Mouse (Mus musculus) MEL (cell line): Measurements from ENCODE around the gene Sergef. TPM values are rescaled to one million over a fixed set of nuclear protein-coding genes. Genes with fewer than 3 reads are reported as not detected.

ENCODE experiments used
- DNase-seq: peaks from one replicate; pipeline ENCODE4 v3.0.0; 2011; ENCODE audit warnings: low read depth, low spot score
- H3K27ac ChIP-seq: 2 replicates; pipeline ENCODE4 v1.5.1; 2012; ENCODE audit warnings: low read depth, mild to moderate bottlenecking, control low read depth, low read length, moderate library complexity; ENCODE audit not compliant: control insufficient read depth
- H3K27me3 ChIP-seq, 2 experiments: fragments of 150-350 bp in 1 of 2; sonication (generic) in 1 of 2; 2 replicates each; pipeline ENCODE4 v1.6.1; 2012; ENCODE audit warnings: low read length in 2 of 2, mild to moderate bottlenecking in 2 of 2, improper control_type of control experiment in 1 of 2, moderate library complexity in 1 of 2; ENCODE audit not compliant: insufficient read depth in 2 of 2, control insufficient read depth in 1 of 2
- H3K36me3 ChIP-seq, 2 experiments: 2 replicates each; pipeline ENCODE4 v1.6.1; 2012 to 2014; ENCODE audit warnings: low read length in 2 of 2, improper control_type of control experiment in 1 of 2, inconsistent platforms in 1 of 2, mild to moderate bottlenecking in 1 of 2; ENCODE audit not compliant: insufficient read depth in 2 of 2, control insufficient read depth in 1 of 2
- H3K4me1 ChIP-seq, 2 experiments: fragments of 150-350 bp in 1 of 2; sonication (generic) in 1 of 2; 2 replicates each; pipeline ENCODE4 v1.6.1; 2012; ENCODE audit warnings: low read length in 2 of 2, improper control_type of control experiment in 1 of 2, mild to moderate bottlenecking in 1 of 2; ENCODE audit not compliant: insufficient read depth in 2 of 2, control insufficient read depth in 1 of 2
- H3K4me3 ChIP-seq, 2 experiments: fragments of 150-350 bp in 1 of 2; sonication (generic) in 1 of 2; 2 replicates each; pipeline ENCODE4 v1.5.1; 2012; ENCODE audit warnings: low read depth in 2 of 2, low read length in 2 of 2, mild to moderate bottlenecking in 2 of 2, moderate library complexity in 2 of 2, control low read depth in 1 of 2, improper control_type of control experiment in 1 of 2; ENCODE audit not compliant: control insufficient read depth in 1 of 2, insufficient read depth in 1 of 2
- H3K79me2 ChIP-seq: 2 replicates; pipeline ENCODE4 v1.6.1; 2012; ENCODE audit warnings: mild to moderate bottlenecking, low read length, moderate library complexity; ENCODE audit not compliant: control insufficient read depth, poor library complexity, insufficient read depth
- H3K9ac ChIP-seq: 2 replicates; pipeline ENCODE4 v1.6.1; 2012; ENCODE audit warnings: low read depth, mild to moderate bottlenecking, control low read depth, low read length, moderate library complexity; ENCODE audit not compliant: control insufficient read depth, poor library complexity, severe bottlenecking
- H3K9me3 ChIP-seq: fragments of 150-350 bp; sonication (generic); replicated peaks from 2 replicates; pipeline ENCODE4 v1.6.1; 2012; ENCODE audit warnings: mild to moderate bottlenecking, low read length, improper control_type of control experiment, moderate library complexity; ENCODE audit not compliant: insufficient read depth
- CHD1 ChIP-seq: IDR thresholded peaks from 2 replicates; pipeline ENCODE4 v1.6.1; 2012; ENCODE audit warnings: low read depth, mild to moderate bottlenecking, inconsistent platforms, low read length, improper control_type of control experiment
- CTCF ChIP-seq, 3 experiments: IDR thresholded peaks in 2 of 3; conservative IDR thresholded peaks in 1 of 3; 2 replicates each; pipeline ENCODE4 v1.5.1; 2011 to 2012; ENCODE audit warnings: low read length in 3 of 3, low read depth in 2 of 3, mild to moderate bottlenecking in 2 of 3, improper control_type of control experiment in 1 of 3, inconsistent platforms in 1 of 3, mixed read lengths in 1 of 3, moderate library complexity in 1 of 3; ENCODE audit not compliant: control insufficient read depth in 1 of 3, insufficient read depth in 1 of 3, poor library complexity in 1 of 3, severe bottlenecking in 1 of 3
- E2F4 ChIP-seq: IDR thresholded peaks from 2 replicates; pipeline ENCODE4 v1.6.1; 2011; ENCODE audit warnings: low read depth, low read length, improper control_type of control experiment, borderline replicate concordance
- ELF1 ChIP-seq: IDR thresholded peaks from 2 replicates; pipeline ENCODE4 v1.6.1; 2014; ENCODE audit warnings: low read depth, mild to moderate bottlenecking, inconsistent platforms, low read length, improper control_type of control experiment, moderate library complexity
- GABPA ChIP-seq: IDR thresholded peaks from 2 replicates; pipeline ENCODE4 v1.6.1; 2012; ENCODE audit warnings: low read depth, mild to moderate bottlenecking, inconsistent platforms, low read length, improper control_type of control experiment, moderate library complexity
- HCFC1 ChIP-seq: IDR thresholded peaks from 2 replicates; pipeline ENCODE4 v1.6.1; 2012; ENCODE audit warnings: low read depth, mild to moderate bottlenecking, inconsistent platforms, low read length, improper control_type of control experiment, moderate library complexity
- KAT2A ChIP-seq: conservative IDR thresholded peaks from 2 replicates; pipeline ENCODE4 v1.6.1; 2012; ENCODE audit warnings: low read depth, low read length, improper control_type of control experiment, inconsistent platforms
- MAFK ChIP-seq: IDR thresholded peaks from 2 replicates; pipeline ENCODE4 v1.6.1; 2011; ENCODE audit warnings: low read depth, mild to moderate bottlenecking, low read length, improper control_type of control experiment, borderline replicate concordance
- MAX ChIP-seq: IDR thresholded peaks from 2 replicates; pipeline ENCODE4 v1.6.1; 2011; ENCODE audit warnings: low read length, improper control_type of control experiment
- MAZ ChIP-seq: IDR thresholded peaks from 2 replicates; pipeline ENCODE4 v1.6.1; 2012; ENCODE audit warnings: low read depth, mild to moderate bottlenecking, inconsistent platforms, low read length, improper control_type of control experiment
- MEF2A ChIP-seq: IDR thresholded peaks from 2 replicates; pipeline ENCODE4 v1.6.1; 2014; ENCODE audit warnings: low read depth, mild to moderate bottlenecking, inconsistent platforms, low read length, improper control_type of control experiment; ENCODE audit not compliant: poor library complexity, insufficient replicate concordance, severe bottlenecking; ENCODE audit errors: extremely low read depth
- MXI1 ChIP-seq: IDR thresholded peaks from 2 replicates; pipeline ENCODE4 v1.6.1; 2011; ENCODE audit warnings: mild to moderate bottlenecking, low read depth, low read length, improper control_type of control experiment
- MYC ChIP-seq: IDR thresholded peaks from 2 replicates; pipeline ENCODE4 v1.6.1; 2011; ENCODE audit warnings: low read depth, mild to moderate bottlenecking, low read length, improper control_type of control experiment, moderate library complexity
- RAD21 ChIP-seq: IDR thresholded peaks from 2 replicates; pipeline ENCODE4 v1.6.1; 2011; ENCODE audit warnings: mild to moderate bottlenecking, low read depth, low read length, improper control_type of control experiment
- RCOR1 ChIP-seq: IDR thresholded peaks from 2 replicates; pipeline ENCODE4 v1.6.1; 2012; ENCODE audit warnings: low read depth, mild to moderate bottlenecking, inconsistent platforms, low read length, improper control_type of control experiment
- SIN3A ChIP-seq: IDR thresholded peaks from 2 replicates; pipeline ENCODE4 v1.6.1; 2012; ENCODE audit warnings: low read length, improper control_type of control experiment, inconsistent platforms
- SMC3 ChIP-seq: IDR thresholded peaks from 2 replicates; pipeline ENCODE4 v1.6.1; 2011; ENCODE audit warnings: low read depth, low read length, improper control_type of control experiment
- TCF12 ChIP-seq: IDR thresholded peaks from 2 replicates; pipeline ENCODE4 v1.6.1; 2014; ENCODE audit warnings: low read depth, mild to moderate bottlenecking, inconsistent platforms, low read length, improper control_type of control experiment, moderate library complexity
- UBTF ChIP-seq: IDR thresholded peaks from 2 replicates; pipeline ENCODE4 v1.6.1; 2012; ENCODE audit warnings: low read depth, mild to moderate bottlenecking, inconsistent platforms, low read length, improper control_type of control experiment, moderate library complexity, borderline replicate concordance; ENCODE audit not compliant: insufficient read depth
- ZKSCAN1 ChIP-seq: IDR thresholded peaks from 2 replicates; pipeline ENCODE4 v1.6.1; 2012; ENCODE audit warnings: low read depth, mild to moderate bottlenecking, inconsistent platforms, low read length, improper control_type of control experiment, moderate library complexity
- ZMIZ1 ChIP-seq: IDR thresholded peaks from 2 replicates; pipeline ENCODE4 v1.6.1; 2012; ENCODE audit warnings: low read depth, mild to moderate bottlenecking, inconsistent platforms, low read length, improper control_type of control experiment, moderate library complexity
- polyA plus RNA-seq, 2 experiments: library from polyadenylated mRNA; stranded (reverse) in 1 of 2; unstranded in 1 of 2; fragments of >175 nt in 1 of 2; fragments of >200 nt in 1 of 2; gene quantifications; 2 replicates each; pipeline versions ENCODE4 v1.2.1 to v1.2.4; 2012; ENCODE audit warnings: low replicate concordance in 2 of 2, low read depth in 1 of 2; ENCODE audit not compliant: insufficient read length in 2 of 2, insufficient read depth in 1 of 2, missing spikeins in 1 of 2
- total RNA-seq: library from RNA; depleted of rRNA; stranded (reverse); fragments of 300-350 nt; gene quantifications from 2 replicates; pipeline ENCODE4 v1.2.3, GENCODE M21; 2012

Gene Sergef
- total and polyA plus RNA-seq, 3 experiments, result 7.6 to 11.7 TPM; not detected in 1

DNA sequence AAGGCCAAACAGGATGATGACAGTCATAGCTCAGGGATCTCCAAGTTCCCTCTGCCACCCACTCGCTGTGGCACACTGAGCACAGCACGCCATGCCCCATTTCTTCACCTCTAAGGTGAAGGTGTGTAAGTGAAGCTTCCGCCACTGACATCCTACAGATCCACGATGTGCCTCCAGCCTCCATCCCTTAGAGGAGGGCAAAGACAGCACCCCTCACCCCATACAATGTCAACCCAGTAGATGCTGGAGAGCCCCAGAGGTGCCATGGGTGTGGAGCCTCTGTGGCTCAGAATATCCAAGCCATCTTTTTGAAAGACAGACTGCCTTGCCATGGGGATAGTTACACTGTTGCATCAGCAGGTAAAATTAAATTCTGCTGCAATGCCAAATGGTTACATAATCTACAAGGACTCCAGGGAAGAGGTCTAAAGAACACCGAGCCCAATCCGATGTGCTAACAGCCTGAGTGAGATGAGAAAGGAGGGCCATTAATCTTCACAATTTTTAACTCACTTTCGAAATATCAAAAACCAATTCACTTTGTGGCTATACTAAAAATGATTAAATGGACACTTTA lies 23.1 kb downstream of the Sergef start:
- DNase-seq, result no peak
- H3K79me2 ChIP-seq, result no peaks in the 10 kb centered on the region
- TF ChIP-seq MEF2A, result no peak
- TF ChIP-seq SIN3A, result no peak
- TF ChIP-seq MAFK, result no peak
- TF ChIP-seq KAT2A, result no peak
- TF ChIP-seq GABPA, result no peak
- no peak for TF ChIP-seq TCF12
- no peak for TF ChIP-seq E2F4
- no peak for TF ChIP-seq UBTF
- TF ChIP-seq MXI1, result no peak
- TF ChIP-seq ZKSCAN1, result no peak
- TF ChIP-seq SMC3, result no peak
- no peak for TF ChIP-seq HCFC1
- TF ChIP-seq MAX, result no peak
- TF ChIP-seq, all 39 proteins: peak for 0
- Histone ChIP-seq H3K27me3 (no peaks in the 10 kb centered on the region), H3K4me1 (no peaks in the 10 kb centered on the region), H3K9ac (no peak overlapping the region), H3K36me3 (no peaks in the 10 kb centered on the region), H3K27ac (no peak overlapping the region), H3K4me3 (no peak overlapping the region), H3K9me3 (no peaks in the 10 kb centered on the region)

DNA sequence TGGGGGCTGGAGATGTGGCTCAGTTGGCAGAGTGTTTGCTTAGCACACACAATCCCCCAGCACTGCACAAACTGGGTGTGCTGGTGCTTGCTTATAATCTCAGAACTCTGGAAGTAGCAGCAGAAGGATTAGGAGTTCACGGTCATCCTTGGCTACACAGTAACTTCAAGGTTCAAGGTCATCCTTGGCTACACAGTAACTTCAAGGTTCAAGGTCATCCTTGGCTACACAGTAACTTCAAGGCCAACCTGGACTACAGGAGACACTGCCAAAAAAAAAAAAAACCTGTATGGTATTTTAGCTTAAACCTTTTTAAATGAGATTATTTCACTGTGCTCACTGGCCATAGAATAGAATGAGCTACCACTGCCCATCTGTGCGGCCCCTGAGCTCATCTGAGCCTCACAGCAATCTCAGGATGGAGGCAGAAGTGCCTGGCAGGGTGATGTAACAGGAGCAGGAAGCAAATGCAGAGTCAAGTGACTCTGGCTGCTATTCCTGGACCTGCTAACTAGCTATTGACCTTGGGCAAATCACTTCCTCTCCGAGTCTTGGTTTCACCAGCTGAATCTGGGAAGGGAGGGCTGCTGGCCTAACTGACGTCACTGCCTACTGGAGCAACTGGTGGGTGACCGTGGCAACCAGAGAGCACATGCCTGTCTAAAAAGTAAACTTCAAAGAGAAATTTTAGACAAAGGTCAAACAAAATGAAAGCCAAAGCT lies 24.2 kb downstream of the Sergef start:
- Histone ChIP-seq H3K27me3 (no peaks in the 10 kb centered on the region), H3K79me2 (no peaks in the 10 kb centered on the region), H3K4me3 (no peak overlapping the region), H3K9ac (no peak overlapping the region), H3K4me1 (no peaks in the 10 kb centered on the region), H3K27ac (no peak overlapping the region), H3K36me3 (no peaks in the 10 kb centered on the region), H3K9me3 (no peaks in the 10 kb centered on the region)
- TF ChIP-seq CHD1, result no peak
- TF ChIP-seq CTCF (IDR thresholded peaks at IDR 0.05 in 2 of 3, conservative IDR thresholded peaks at IDR 0.05 in 1 of 3; ENCODE audit: control insufficient read depth in 1 of 3, insufficient read depth in 1 of 3, low read depth in 2 of 3, low read length in 3 of 3, poor library complexity in 1 of 3, severe bottlenecking in 1 of 3), result no peak
- TF ChIP-seq ELF1, result no peak
- no peak for TF ChIP-seq RAD21
- no peak for TF ChIP-seq ZMIZ1
- TF ChIP-seq RCOR1, result no peak
- TF ChIP-seq SMC3, result no peak
- no peak for TF ChIP-seq KAT2A
- no peak for TF ChIP-seq MAZ
- no peak for TF ChIP-seq MYC
- DNase-seq, result no peak
